Mouse (Mus musculus) cerebellum, adult 11 months (tissue): Measurements from ENCODE around the gene Pde4dip.
A peak's percentile ranks its signal among the peaks of the same experiment; 100 is the strongest.

Experiments used
- DNase-seq: peaks from one replicate; pipeline ENCODE4 v3.0.0; 2022

The Pde4dip gene

GRCm38 (mm10) chr3:97800657-97801056 is 87.8 kb downstream of the Pde4dip start:
- no peak for DNase-seq

GRCm38 (mm10) chr3:97800004-97800403 is 88.5 kb downstream of the Pde4dip start:
- no peak for DNase-seq

GRCm38 (mm10) chr3:97799267-97799666 is 89.2 kb downstream of the Pde4dip start:
- no peak for DNase-seq

- no peak for DNase-seq
These were observed 91.1 kb downstream of the Pde4dip start for GRCm38 (mm10) chr3:97797371-97797770.

- DNase-seq, result no peak
These were observed 94.5 kb downstream of the Pde4dip start for GRCm38 (mm10) chr3:97793995-97794394.

- DNase-seq, result peak; percentile 22
These were observed 98.4 kb downstream of the Pde4dip start for GRCm38 (mm10) chr3:97790150-97790549.

GRCm38 (mm10) chr3:97789317-97789716 is 99.2 kb downstream of the Pde4dip start:
- DNase-seq, result no peak

GRCm38 (mm10) chr3:97776195-97776594 is 112.3 kb downstream of the Pde4dip start:
- no peak for DNase-seq

- DNase-seq, result no peak
These were observed 112.8 kb downstream of the Pde4dip start for GRCm38 (mm10) chr3:97775742-97776141.

GRCm38 (mm10) chr3:97774861-97775260 is 113.6 kb downstream of the Pde4dip start:
- no peak for DNase-seq

GRCm38 (mm10) chr3:97767771-97768762 is 120.4 kb downstream of the Pde4dip start:
- DNase-seq, result peak; percentile 91

- peak; percentile 19 for DNase-seq
These were observed 121.3 kb downstream of the Pde4dip start for GRCm38 (mm10) chr3:97767041-97767770.

GRCm38 (mm10) chr3:97766459-97766858 is 122.0 kb downstream of the Pde4dip start:
- DNase-seq, result no peak

GRCm38 (mm10) chr3:97764152-97764551 is 124.4 kb downstream of the Pde4dip start:
- no peak for DNase-seq

- no peak for DNase-seq
These were observed 126.6 kb downstream of the Pde4dip start for GRCm38 (mm10) chr3:97761951-97762350.

GRCm38 (mm10) chr3:97761168-97761567 is 127.3 kb downstream of the Pde4dip start:
- DNase-seq, result no peak

- no peak for DNase-seq
These were observed 128.7 kb downstream of the Pde4dip start for GRCm38 (mm10) chr3:97759846-97760245.

GRCm38 (mm10) chr3:97757501-97757900 is 131.0 kb downstream of the Pde4dip start:
- no peak for DNase-seq

- DNase-seq, result no peak
These were observed 132.0 kb downstream of the Pde4dip start for GRCm38 (mm10) chr3:97756283-97757074.

GRCm38 (mm10) chr3:97755411-97755810 is 133.1 kb downstream of the Pde4dip start:
- DNase-seq, result no peak

- DNase-seq, result no peak
These were observed 135.6 kb downstream of the Pde4dip start for GRCm38 (mm10) chr3:97752901-97753300.

- no peak for DNase-seq
These were observed 136.9 kb downstream of the Pde4dip start for GRCm38 (mm10) chr3:97751566-97751965.

- DNase-seq, result no peak
These were observed 139.7 kb downstream of the Pde4dip start for GRCm38 (mm10) chr3:97748789-97749188.
